Mouse (Mus musculus) lung, postnatal 10 days (tissue): Measurements from ENCODE around the gene Cep350.

Source experiments
- DNase-seq: peaks from one replicate; pipeline ENCODE4 v3.0.0; 2021

Gene Cep350

GRCm38 (mm10) chr1:155973068-155973718 lies at the start of gene Cep350:
TSS of gene Cep350 (minus strand) at chr1:155973255.
- peak; percentile 99 for DNase-seq

DNA sequence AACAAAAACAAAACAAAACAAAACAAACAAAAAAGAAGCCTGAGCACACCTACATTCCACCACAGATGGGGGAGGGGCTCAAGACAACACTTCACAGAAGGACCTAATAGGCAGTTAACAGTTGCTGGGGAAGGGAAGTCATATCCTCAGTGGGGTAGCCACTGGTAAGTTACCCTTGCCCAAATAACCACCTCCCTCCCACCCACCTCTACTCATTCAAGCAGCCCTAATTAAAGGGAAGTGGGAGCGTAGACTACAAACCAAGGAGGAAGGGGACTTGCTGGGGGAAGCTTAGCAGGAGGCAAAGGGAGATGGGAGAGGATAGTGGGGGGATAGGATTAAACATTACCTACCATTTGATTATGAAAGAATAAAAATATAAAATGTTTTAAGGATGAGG lies 47.3 kb upstream of the Cep350 start:
- DNase-seq, result no peak

- DNase-seq, result no peak
Measured at GRCm38 (mm10) chr1:156019800-156020199, 46.7 kb upstream of the Cep350 start.

- DNase-seq, result no peak
Measured at GRCm38 (mm10) chr1:156009003-156009402, 35.9 kb upstream of the Cep350 start.

DNA sequence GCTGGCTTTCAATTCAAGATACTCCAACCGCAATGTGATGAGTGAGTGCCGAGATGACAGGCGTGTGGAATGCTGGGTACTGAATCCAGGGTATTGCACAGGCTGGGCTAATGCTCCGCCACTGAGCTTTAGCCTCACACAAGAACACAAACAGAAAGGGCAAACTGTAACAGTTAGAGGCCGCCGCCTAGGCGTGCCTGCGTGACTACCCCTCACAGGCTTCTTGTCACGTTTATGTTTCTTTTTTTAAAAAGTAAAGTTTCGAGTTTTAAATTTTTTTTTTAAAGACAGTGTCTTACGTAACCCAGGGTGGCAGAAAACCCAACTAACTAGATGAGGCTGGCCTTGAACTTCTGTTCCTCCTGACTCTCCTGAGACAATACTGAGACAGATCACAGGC lies 32.9 kb upstream of the Cep350 start:
- DNase-seq, result no peak

DNA sequence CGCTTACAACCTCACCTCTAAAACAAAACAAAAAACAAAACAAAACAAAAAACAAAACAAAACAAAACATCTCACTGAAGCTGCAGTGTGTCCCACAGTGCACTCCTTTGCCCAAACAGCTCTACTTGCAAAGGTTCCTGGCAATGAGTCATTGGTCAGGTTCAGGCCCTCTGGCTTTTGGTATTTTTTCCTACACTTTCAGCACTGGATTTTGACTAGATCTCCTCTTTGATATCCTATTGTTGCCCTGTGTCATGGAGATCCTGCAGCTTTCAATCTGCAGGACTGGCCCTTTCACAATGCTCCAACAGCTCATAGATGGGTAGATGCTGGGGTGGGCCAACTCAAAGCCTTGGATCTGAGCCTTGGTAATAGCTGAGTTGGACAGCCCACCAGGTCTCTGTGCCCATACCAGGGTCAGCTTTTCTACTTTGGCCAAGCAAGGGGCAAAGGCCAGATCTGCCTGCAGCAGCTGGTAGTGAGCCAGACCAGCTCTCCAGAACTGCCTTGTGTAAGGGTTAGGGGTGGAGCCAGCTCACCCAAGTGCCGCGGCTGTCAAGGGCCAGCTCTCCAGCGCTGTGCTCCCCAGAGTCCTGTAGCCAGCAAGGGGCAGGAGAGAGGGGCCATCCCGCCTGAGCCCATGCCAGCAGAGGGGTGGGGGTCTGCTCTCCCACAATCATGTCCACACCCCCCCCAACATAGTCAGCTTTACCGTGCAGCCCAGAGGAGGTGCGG lies 30.3 kb upstream of the Cep350 start:
- DNase-seq, result peak; percentile 71

DNA sequence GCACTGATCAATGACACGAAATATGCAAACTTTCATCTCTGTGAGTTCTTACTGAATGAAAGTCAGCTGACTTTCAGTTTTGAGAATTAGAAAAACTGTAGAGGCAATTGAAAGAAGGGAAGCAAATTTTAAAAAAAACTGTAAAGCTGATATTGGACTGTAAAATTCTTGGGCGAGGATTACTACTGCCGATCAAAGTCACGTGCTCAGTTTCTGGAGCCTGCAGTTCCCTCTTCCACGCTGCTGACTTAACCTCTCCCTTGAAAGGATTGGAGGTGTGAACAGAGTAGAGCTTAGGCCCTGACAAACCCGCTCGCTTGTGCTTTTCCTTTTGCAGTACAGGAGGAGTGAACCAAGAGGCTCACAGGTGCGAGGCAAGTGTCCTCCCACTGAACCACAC lies 29.3 kb upstream of the Cep350 start:
- no peak for DNase-seq

GRCm38 (mm10) chr1:155995612-155996011 lies 22.6 kb upstream of the Cep350 start:
- DNase-seq, result no peak

DNA sequence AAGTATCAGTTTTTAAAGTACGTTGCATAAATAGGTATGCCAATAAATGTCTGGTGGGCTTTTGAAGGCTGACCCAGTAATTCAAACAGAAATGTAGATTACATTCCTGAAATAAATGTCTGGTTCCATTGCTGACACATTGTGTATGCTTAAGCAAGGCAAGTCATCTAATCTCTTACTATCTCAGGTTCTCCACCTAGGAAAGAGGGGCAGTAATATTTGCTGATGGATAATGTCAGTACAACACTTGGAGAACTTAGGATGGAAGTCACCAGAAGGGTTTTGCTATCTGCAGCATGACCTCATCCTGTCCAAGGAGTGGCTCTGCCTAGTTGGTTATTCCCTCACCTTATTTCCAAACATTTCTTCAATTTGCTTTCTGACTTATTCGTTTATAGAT lies 21.5 kb upstream of the Cep350 start:
- DNase-seq, result no peak

GRCm38 (mm10) chr1:155990391-155990790 lies 17.3 kb upstream of the Cep350 start:
- DNase-seq, result peak; percentile 14

GRCm38 (mm10) chr1:155989387-155989786 lies 16.3 kb upstream of the Cep350 start:
- DNase-seq, result peak; percentile 9

DNA sequence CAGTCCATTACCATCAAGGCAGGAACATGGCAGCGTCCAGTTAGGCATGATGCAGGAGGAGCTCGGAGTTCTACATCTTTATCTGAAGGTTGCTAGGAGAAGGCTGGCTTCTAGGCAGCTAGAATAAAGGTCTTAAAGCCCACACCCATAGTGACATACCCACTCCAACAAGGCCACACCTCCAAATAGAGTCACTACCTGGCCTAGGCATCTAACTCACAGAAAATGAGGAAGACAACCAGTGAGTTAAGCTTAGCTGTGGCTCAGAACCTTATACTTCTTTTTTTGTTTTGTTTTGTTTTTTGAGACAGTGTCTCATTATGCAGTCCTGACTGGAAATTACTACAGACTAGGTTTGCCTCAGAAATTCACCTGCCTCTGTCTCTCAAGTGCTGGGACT lies 14.6 kb upstream of the Cep350 start:
- DNase-seq, result no peak

DNA sequence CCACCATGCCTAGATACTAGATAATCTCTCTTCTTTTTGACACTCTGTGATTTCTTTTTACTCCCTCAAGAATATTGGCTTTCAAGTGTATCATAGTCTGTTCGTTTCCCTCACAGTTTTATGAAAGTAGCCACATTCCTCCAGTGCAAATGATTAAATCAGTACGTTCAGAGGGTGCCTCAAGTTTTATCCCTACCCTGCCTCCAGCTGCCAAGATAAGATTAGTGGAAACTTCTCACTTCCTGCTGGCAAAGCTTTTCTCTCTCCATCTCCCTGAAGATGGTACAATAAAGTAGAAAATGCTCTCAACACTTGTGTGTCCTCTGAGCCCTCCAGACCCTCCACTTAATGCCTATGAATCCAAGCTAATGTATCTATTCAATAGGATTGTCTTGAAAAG lies 1.9 kb upstream of the Cep350 start:
- DNase-seq, result no peak

DNA sequence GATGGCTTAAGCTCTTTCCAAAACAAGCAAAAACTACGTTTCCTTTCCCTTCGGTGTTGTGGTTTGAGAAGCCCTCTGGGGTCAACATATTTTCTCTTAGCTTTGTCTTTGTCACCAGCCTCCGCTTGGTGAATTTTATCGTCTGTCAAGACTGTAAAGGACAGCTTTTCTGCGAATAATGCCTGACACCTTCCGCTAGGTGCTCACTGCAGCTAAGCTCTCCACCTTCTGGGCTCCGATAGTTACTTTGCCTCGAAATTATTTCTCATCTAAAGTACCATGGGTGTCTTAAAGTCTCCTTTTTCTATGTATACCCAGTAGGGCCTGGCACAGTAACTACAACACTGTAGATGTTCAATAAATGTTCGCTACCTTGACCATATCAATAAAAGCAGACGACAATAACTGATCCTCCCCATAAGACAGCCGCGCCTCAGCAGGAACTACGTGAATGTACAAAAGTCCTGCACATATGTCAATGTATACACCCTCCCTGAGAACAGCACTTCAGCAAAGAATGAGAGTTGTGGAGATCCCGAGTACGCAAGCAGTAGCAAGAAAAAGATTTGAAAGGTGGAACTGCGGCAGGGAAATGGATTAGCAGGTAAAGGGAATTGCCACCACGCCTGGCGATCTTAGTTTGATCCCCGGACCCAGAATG lies 794 bp upstream of the Cep350 start:
- no peak for DNase-seq

DNA sequence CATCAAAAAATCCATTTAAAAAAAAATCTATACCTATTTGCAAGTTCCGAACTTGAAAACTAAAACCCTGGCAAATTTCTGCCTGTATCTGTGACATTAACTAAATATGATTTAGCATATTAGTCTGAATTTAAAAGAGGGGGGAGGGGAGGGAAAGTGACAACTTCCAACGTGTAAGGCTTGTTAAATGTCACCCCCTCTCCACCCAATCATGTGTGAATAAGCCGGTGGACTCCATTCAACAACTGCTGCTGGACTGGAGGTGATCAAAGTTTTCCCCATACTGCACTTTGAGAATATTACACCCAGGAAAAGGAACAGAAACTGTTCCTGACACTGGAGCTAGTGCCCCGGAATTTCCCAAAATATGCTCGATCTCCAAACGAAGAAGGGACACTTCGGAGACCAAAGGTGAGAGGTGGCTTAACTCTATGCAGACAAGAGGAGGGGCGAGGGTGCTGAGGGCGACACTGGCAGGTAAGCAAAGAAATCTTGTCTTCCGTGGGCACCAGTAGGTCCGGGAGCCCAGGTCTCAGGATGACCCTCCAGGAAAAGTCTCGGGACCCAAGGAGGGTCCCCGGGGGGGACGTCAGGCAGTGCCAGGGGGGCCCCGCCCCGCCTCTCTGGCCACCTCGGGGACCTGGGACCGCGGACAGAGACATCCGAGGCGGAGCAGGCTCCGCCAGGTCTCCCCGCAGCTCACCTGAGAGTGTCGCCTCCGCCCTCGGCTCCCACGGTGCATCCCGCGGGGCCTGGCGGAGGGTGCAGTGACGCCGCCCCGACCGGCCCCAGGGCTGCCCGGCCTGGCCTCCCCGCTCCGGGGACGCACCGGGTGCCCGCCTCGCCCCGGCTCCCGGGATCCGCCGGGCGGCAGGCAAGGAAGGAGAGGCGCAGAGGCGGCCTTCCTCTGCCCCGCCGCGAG lies 648 bp downstream of the Cep350 start:
- DNase-seq, result peak; percentile 46

DNA sequence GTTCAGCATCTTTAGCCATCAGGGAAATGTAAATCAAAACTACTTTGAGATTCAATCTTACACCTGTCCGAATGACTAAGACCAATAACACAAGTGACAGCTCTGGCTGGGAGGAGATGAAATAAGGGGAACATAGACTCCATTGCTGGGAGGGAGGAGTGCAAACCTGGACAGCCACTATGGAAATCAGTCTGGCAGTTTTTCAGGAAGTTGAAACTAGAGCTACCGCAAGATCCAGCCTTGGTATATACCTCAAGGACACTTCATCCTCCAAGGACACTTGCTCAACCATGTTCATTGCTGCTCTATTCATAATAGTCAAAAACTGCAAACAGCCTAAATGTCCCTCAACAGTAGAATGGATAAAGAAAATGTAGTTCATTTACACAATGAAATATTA lies 23.9 kb downstream of the Cep350 start:
- DNase-seq, result no peak

- DNase-seq, result no peak
Measured at GRCm38 (mm10) chr1:155944361-155944760, 28.7 kb downstream of the Cep350 start.

DNA sequence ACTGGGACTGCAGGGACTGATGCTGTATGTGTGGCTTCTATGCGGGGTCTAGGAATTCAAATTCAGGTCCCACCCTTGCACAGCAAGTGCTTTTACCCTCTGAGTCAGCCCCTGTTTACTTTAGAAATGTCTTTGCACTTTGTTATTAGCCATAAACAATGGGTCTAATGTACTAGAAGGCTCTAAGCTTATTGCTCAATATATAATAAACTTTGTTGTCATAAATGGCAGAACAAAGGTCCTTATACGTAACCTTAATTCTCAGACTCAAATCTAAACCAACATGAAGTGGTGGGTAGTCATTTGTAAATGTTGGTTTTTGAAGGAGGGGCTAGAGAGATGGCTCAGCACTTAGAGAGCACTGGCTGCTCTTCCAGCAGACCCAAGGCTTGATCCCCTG lies 35.6 kb downstream of the Cep350 start:
- no peak for DNase-seq

DNA sequence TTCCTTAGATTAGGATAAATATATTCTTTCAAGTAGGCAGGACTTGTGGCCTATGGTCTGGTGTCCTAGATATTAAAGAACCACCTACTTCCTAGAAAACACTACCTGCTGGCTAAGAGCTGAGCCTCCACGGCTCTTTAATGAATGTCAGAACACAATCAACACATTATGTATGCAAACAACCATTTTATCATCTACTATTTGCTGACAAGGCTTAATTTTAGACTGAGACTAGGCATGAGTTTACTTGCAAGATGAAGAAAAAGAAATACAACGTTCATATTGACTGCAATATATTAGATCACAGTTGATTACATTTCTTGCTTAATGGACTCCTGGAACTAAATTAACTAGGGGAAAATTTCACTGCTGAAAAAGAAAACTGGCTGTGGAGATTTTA lies 38.4 kb downstream of the Cep350 start:
- no peak for DNase-seq

- no peak for DNase-seq
Measured at GRCm38 (mm10) chr1:155903561-155903960, 69.5 kb downstream of the Cep350 start.

DNA sequence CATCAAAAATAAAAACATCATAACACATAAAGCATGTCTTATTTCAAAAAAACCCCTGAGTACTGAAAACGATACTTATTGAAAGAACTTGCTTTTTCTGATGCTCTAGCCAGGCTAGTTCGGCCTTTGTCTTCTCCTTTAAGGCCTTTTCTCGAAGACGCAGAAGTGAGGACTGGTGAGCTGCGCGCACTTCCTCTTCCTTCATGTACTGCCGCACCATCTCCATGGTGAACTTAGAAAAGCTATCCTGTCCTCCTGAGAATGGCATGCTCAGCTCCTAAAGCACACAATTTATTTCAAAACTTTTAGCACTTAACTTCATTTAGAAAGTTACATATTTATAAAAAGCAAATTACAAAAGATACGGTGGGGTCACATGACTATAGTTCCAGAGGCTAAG lies 71.7 kb downstream of the Cep350 start:
- DNase-seq, result no peak

GRCm38 (mm10) chr1:155894382-155894781 lies 78.7 kb downstream of the Cep350 start:
- DNase-seq, result no peak

DNA sequence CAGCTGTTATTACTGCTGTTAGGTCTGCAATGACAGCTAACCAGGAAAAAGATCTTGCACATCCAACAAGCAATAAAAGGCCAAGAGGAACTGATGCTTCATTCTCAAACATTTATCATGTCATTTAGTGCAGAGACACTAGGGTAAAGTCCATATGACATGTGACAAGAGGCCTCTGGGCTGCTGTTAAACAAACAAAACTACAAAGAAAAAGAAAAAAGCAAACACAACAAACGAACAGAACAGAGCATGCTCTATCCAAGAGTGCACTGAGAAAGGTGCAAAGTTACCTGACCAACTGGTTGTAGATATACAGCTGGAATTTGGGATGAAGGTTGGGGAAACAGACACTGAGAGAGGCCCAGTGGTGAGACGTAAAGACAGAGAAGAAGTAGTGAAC lies 86.2 kb downstream of the Cep350 start:
- no peak for DNase-seq
